Mouse (Mus musculus): Measurements from ENCODE around the gene Olfr933. TPM values are rescaled to one million over a fixed set of nuclear protein-coding genes. Genes with fewer than 3 reads are reported as not detected.

Gene Olfr933
- total RNA-seq (2021) (under 1 TPM in 1 of 2 experiments, not detected in 1; 0.17 TPM), polyA plus RNA-seq (2012; rRNA removed) (not detected in 2 replicates)
- long read RNA-seq: 0 reads

GRCm38 (mm10) chr9:38972013-38972412 is at the start of gene Olfr933:
TSS of gene Olfr933 (plus strand) at chr9:38972313.
- no peak for DNase-seq

- no peak for DNase-seq
Measured at GRCm38 (mm10) chr9:38929509-38929908, 42.6 kb upstream of the Olfr933 start, which contains the start of gene Olfr930. TSS of gene Olfr930 (plus strand) at chr9:38929809.

GRCm38 (mm10) chr9:38953401-38954123 is 18.6 kb upstream of the Olfr933 start:
- peak; percentile 75 for DNase-seq

GRCm38 (mm10) chr9:38954124-38954416 is 18.0 kb upstream of the Olfr933 start:
- DNase-seq: peak; percentile 38

GRCm38 (mm10) chr9:38988215-38988614 is 16.1 kb downstream of the Olfr933 start, which contains the start of gene Olfr934:
TSS of gene Olfr934 (minus strand) at chr9:38988315.
- no peak for DNase-seq

- DNase-seq: no peak
Measured at GRCm38 (mm10) chr9:38999583-38999982, 27.5 kb downstream of the Olfr933 start, which contains the start of gene Olfr935. TSS of gene Olfr935 (minus strand) at chr9:38999683.

- DNase-seq: no peak
Measured at GRCm38 (mm10) chr9:39023277-39023676, 51.2 kb downstream of the Olfr933 start, which contains the start of gene Olfr146. TSS of gene Olfr146 (minus strand) at chr9:39023377.

Other genes with a start within 250 kb of the Olfr933 start
- under 1 TPM; 0.26 to 0.28 TPM for gene Olfr920, start 220.0 kb upstream of the Olfr933 start, total RNA-seq (2021)
- 0.06 and 0.07 TPM in 2 replicates for gene Olfr920, start 220.0 kb upstream of the Olfr933 start, polyA plus RNA-seq (2012; rRNA removed)
- gene Olfr921, start 199.2 kb upstream of the Olfr933 start, total RNA-seq (2021): not detected
- gene Olfr921, start 199.2 kb upstream of the Olfr933 start, polyA plus RNA-seq (2012; rRNA removed): not detected in 2 replicates
- gene Olfr922, start 157.7 kb upstream of the Olfr933 start, total RNA-seq (2021): not detected
- gene Olfr922, start 157.7 kb upstream of the Olfr933 start, polyA plus RNA-seq (2012; rRNA removed): not detected in 2 replicates
- not detected for gene Olfr923, start 145.8 kb upstream of the Olfr933 start, total RNA-seq (2021)
- not detected in 2 replicates for gene Olfr923, start 145.8 kb upstream of the Olfr933 start, polyA plus RNA-seq (2012; rRNA removed)
- gene Olfr924, start 127.9 kb upstream of the Olfr933 start, total RNA-seq (2021): not detected
- not detected in 2 replicates for gene Olfr924, start 127.9 kb upstream of the Olfr933 start, polyA plus RNA-seq (2012; rRNA removed)
- not detected for gene Olfr26, start 117.3 kb upstream of the Olfr933 start, total RNA-seq (2021)
- gene Olfr26, start 117.3 kb upstream of the Olfr933 start, polyA plus RNA-seq (2012; rRNA removed): not detected in 2 replicates
- not detected for gene Olfr926, start 95.2 kb upstream of the Olfr933 start, total RNA-seq (2021)
- gene Olfr926, start 95.2 kb upstream of the Olfr933 start, polyA plus RNA-seq (2012; rRNA removed): not detected in 2 replicates
- gene Olfr930, start 42.5 kb upstream of the Olfr933 start, total RNA-seq (2021): not detected
- gene Olfr930, start 42.5 kb upstream of the Olfr933 start, polyA plus RNA-seq (2012; rRNA removed): not detected in 2 replicates
- not detected for gene Olfr934, start 16.0 kb downstream of the Olfr933 start, total RNA-seq (2021)
- gene Olfr934, start 16.0 kb downstream of the Olfr933 start, polyA plus RNA-seq (2012; rRNA removed): not detected in 2 replicates
- not detected for gene Olfr935, start 27.4 kb downstream of the Olfr933 start, total RNA-seq (2021)
- gene Olfr935, start 27.4 kb downstream of the Olfr933 start, polyA plus RNA-seq (2012; rRNA removed): not detected in 2 replicates
- not detected for gene Olfr146, start 51.1 kb downstream of the Olfr933 start, total RNA-seq (2021)
- not detected in 2 replicates for gene Olfr146, start 51.1 kb downstream of the Olfr933 start, polyA plus RNA-seq (2012; rRNA removed)
- gene Olfr937, start 92.6 kb downstream of the Olfr933 start, total RNA-seq (2021): not detected
- not detected in 2 replicates for gene Olfr937, start 92.6 kb downstream of the Olfr933 start, polyA plus RNA-seq (2012; rRNA removed)
- gene Olfr938, start 106.6 kb downstream of the Olfr933 start, total RNA-seq (2021): not detected
- gene Olfr938, start 106.6 kb downstream of the Olfr933 start, polyA plus RNA-seq (2012; rRNA removed): not detected in 2 replicates
- not detected for gene Olfr27, start 155.8 kb downstream of the Olfr933 start, total RNA-seq (2021)
- not detected in 2 replicates for gene Olfr27, start 155.8 kb downstream of the Olfr933 start, polyA plus RNA-seq (2012; rRNA removed)
- not detected for gene Olfr943, start 194.0 kb downstream of the Olfr933 start, total RNA-seq (2021)
- gene Olfr943, start 194.0 kb downstream of the Olfr933 start, polyA plus RNA-seq (2012; rRNA removed): not detected in 2 replicates
- gene Olfr944, start 229.6 kb downstream of the Olfr933 start, total RNA-seq (2021): not detected
- not detected in 2 replicates for gene Olfr944, start 229.6 kb downstream of the Olfr933 start, polyA plus RNA-seq (2012; rRNA removed)